Mouse (Mus musculus) neural tube, embryonic 14.5 days (tissue): ENCODE results near the gene Sars2. TPM values are rescaled to one million over a fixed set of nuclear protein-coding genes. Genes with fewer than 3 reads are reported as not detected.

Experiments
- ATAC-seq: fragments of 200-750 bp; cut with Nextera tagmentation; 2 replicates; pipeline ENCODE4 v1.8.0; 2017; ENCODE audit warnings: low read depth, mild to moderate bottlenecking, moderate TSS enrichment, moderate library complexity
- H3K27ac ChIP-seq: fragments of 300-500 bp; sonication (generic); 2 replicates; pipeline ENCODE4 v1.5.1; 2014; ENCODE audit warnings: low read depth, mild to moderate bottlenecking, control low read depth, low read length, moderate library complexity, mixed read lengths
- H3K27me3 ChIP-seq: fragments of 300-500 bp; sonication (generic); 2 replicates; pipeline ENCODE4 v1.6.1; 2014; ENCODE audit warnings: low read length; ENCODE audit not compliant: control insufficient read depth, insufficient read depth
- H3K36me3 ChIP-seq: fragments of 300-500 bp; sonication (generic); 2 replicates; pipeline ENCODE4 v1.6.1; 2014; ENCODE audit warnings: low read length, mixed read lengths; ENCODE audit not compliant: control insufficient read depth, insufficient read depth
- H3K4me1 ChIP-seq: fragments of 300-500 bp; sonication (generic); 2 replicates; pipeline ENCODE4 v1.6.1; 2014; ENCODE audit warnings: low read length; ENCODE audit not compliant: control insufficient read depth, insufficient read depth
- H3K4me2 ChIP-seq: fragments of 300-500 bp; sonication (generic); 2 replicates; pipeline ENCODE4 v1.6.1; 2014; ENCODE audit warnings: mild to moderate bottlenecking, low read depth, low read length, control low read depth
- H3K4me3 ChIP-seq: fragments of 300-500 bp; sonication (generic); 2 replicates; pipeline ENCODE4 v1.5.1; 2014; ENCODE audit warnings: low read depth, low read length, control low read depth, mixed read lengths
- H3K9ac ChIP-seq: fragments of 300-500 bp; sonication (generic); replicated peaks from 2 replicates; pipeline ENCODE4 v1.6.1; 2014; ENCODE audit warnings: low read depth, mild to moderate bottlenecking, control low read depth, low read length, mixed read lengths
- H3K9me3 ChIP-seq: fragments of 300-500 bp; sonication (generic); 2 replicates; pipeline ENCODE4 v1.6.1; 2016; ENCODE audit warnings: low read length; ENCODE audit not compliant: control insufficient read depth
- WGBS: fragments of 180-500 bp; shearing (Covaris S2); extraction: QIAGEN DNeasy Blood & Tissue Kit; methylation state at CpG from one replicate; pipeline ENCODE4 v1.1.7; 2014; 5-methylcytosine and 5-hydroxymethylcytosine counted together
- polyA plus RNA-seq: library from polyadenylated mRNA; unstranded; fragments of >200 nt; fragmentation: Nextera tagmentation; extraction: Ambion mirVana; gene quantifications from 2 replicates; pipeline ENCODE4 v1.2.1, GENCODE M21; 2014

Sars2 gene
- polyA plus RNA-seq, 1 experiment from 2014 or later = 19.3 TPM

GRCm38 (mm10) chr7:28739829-28740228 lies 2.0 kb upstream of the Sars2 start:
- Histone ChIP-seq H3K4me2 (no peak overlapping the region), H3K9ac (no peak overlapping the region), H3K27ac (no peak overlapping the region), H3K27me3 (no peaks in the 10 kb centered on the region), H3K36me3 (no peaks in the 10 kb centered on the region), H3K4me3 (no peak overlapping the region), H3K9me3 (no peaks in the 10 kb centered on the region), H3K4me1 (0 out of 2 replicates have a peak, but pooled peaks cover 10% of the 10 kb centered on the region)
- 95% methylated on average over 21 of the region's 21 CpGs for WGBS
- no peak for ATAC-seq

GRCm38 (mm10) chr7:28740949-28741348 lies 843 bp upstream of the Sars2 start:
- H3K36me3 ChIP-seq = no peaks in the 10 kb centered on the region
- no peak overlapping the region for H3K27ac ChIP-seq
- H3K27me3 ChIP-seq = no peaks in the 10 kb centered on the region
- H3K9me3 ChIP-seq = no peaks in the 10 kb centered on the region
- ATAC-seq = no peak
- 0 out of 2 replicates have a peak, but pooled peaks cover 10% of the 10 kb centered on the region for H3K4me1 ChIP-seq
- peak overlapping the region; percentile 58 for H3K9ac ChIP-seq
- peak overlapping the region; percentile 63 for H3K4me2 ChIP-seq
- WGBS = 47% methylated on average over 9 of the region's 9 CpGs
- peak overlapping the region; percentile 53 for H3K4me3 ChIP-seq

GRCm38 (mm10) chr7:28741368-28741708 lies 454 bp upstream of the Sars2 start:
- Histone ChIP-seq H3K36me3 (no peaks in the 10 kb centered on the region), H3K4me2 (peak overlapping the region; percentile 63), H3K27ac (0 out of 2 replicates have a peak overlapping the region, but pooled peaks have one; percentile 52), H3K9me3 (no peaks in the 10 kb centered on the region), H3K27me3 (no peaks in the 10 kb centered on the region), H3K4me1 (0 out of 2 replicates have a peak, but pooled peaks cover 10% of the 10 kb centered on the region), H3K9ac (peak overlapping the region; percentile 58), H3K4me3 (peak overlapping the region; percentile 53)
- 1% methylated on average over 13 of the region's 13 CpGs for WGBS
- peak; percentile 26 for ATAC-seq

GRCm38 (mm10) chr7:28749935-28750334 lies 8.1 kb downstream of the Sars2 start:
- Histone ChIP-seq H3K9me3 (no peaks in the 10 kb centered on the region), H3K9ac (no peak overlapping the region), H3K4me1 (no peaks in the 10 kb centered on the region), H3K4me3 (no peak overlapping the region), H3K4me2 (no peak overlapping the region), H3K36me3 (peaks cover 12% of the 10 kb centered on the region; the same call in 1 of the 2 replicates), H3K27me3 (no peaks in the 10 kb centered on the region), H3K27ac (no peak overlapping the region)
- ATAC-seq = no peak
- 93% methylated on average over 7 of the region's 7 CpGs for WGBS

GRCm38 (mm10) chr7:28756079-28756478 lies 14.3 kb downstream of the Sars2 start, which contains the start of gene Ccer2:
Ccer2 (plus strand) TSS chr7:28756174.
- H3K4me2 ChIP-seq = peak within 1 kb of the TSS; percentile 33
- WGBS = 2% methylated on average over 16 of the region's 17 CpGs
- 0 out of 2 replicates have a peak, but pooled peaks cover 3% of the 10 kb centered on the region for H3K4me1 ChIP-seq
- ATAC-seq = 0 out of 2 replicates have a peak, but pooled peaks have one; percentile 10
- 0 out of 2 replicates have a peak within 1 kb of the TSS, but pooled peaks have one; percentile 21 for H3K9ac ChIP-seq
- H3K36me3 ChIP-seq = peaks cover 20% of the 10 kb centered on the region
- no peaks in the 10 kb centered on the region for H3K9me3 ChIP-seq
- H3K4me3 ChIP-seq = no peak within 1 kb of the TSS
- H3K27ac ChIP-seq = no peak within 1 kb of the TSS
- peaks cover 2% of the 10 kb centered on the region; the same call in 1 of the 2 replicates for H3K27me3 ChIP-seq

GRCm38 (mm10) chr7:28758623-28759022 lies 16.8 kb downstream of the Sars2 start:
- ATAC-seq = no peak
- Histone ChIP-seq H3K27ac (no peak overlapping the region), H3K27me3 (peaks cover 2% of the 10 kb centered on the region; the same call in 1 of the 2 replicates), H3K36me3 (peaks cover 21% of the 10 kb centered on the region), H3K4me1 (0 out of 2 replicates have a peak, but pooled peaks cover 3% of the 10 kb centered on the region), H3K9ac (no peak overlapping the region), H3K4me3 (no peak overlapping the region), H3K4me2 (no peak overlapping the region), H3K9me3 (no peaks in the 10 kb centered on the region)
- WGBS = 82% methylated on average over 13 of the region's 13 CpGs

GRCm38 (mm10) chr7:28761907-28762306 lies 20.1 kb downstream of the Sars2 start:
- Histone ChIP-seq H3K4me2 (no peak overlapping the region), H3K9me3 (no peaks in the 10 kb centered on the region), H3K27ac (no peak overlapping the region), H3K4me3 (no peak overlapping the region), H3K27me3 (no peaks in the 10 kb centered on the region), H3K4me1 (peaks cover 5% of the 10 kb centered on the region), H3K36me3 (peaks cover 21% of the 10 kb centered on the region), H3K9ac (no peak overlapping the region)
- 98% methylated on average over 9 of the region's 9 CpGs for WGBS
- ATAC-seq = no peak

GRCm38 (mm10) chr7:28765211-28765610 lies 23.4 kb downstream of the Sars2 start:
- WGBS = 91% methylated on average over 6 of the region's 6 CpGs
- peak overlapping the region; percentile 47 for H3K4me2 ChIP-seq
- no peak overlapping the region for H3K27ac ChIP-seq
- H3K4me3 ChIP-seq = peak overlapping the region; percentile 58; the same call in 1 of the 2 replicates
- H3K27me3 ChIP-seq = no peaks in the 10 kb centered on the region
- H3K4me1 ChIP-seq = peaks cover 14% of the 10 kb centered on the region
- ATAC-seq = no peak
- no peak overlapping the region for H3K9ac ChIP-seq
- peaks cover 8% of the 10 kb centered on the region for H3K36me3 ChIP-seq
- no peaks in the 10 kb centered on the region for H3K9me3 ChIP-seq

GRCm38 (mm10) chr7:28766173-28766879 lies 24.5 kb downstream of the Sars2 start, which contains the start of gene Sirt2:
Sirt2 (plus strand) TSS chr7:28766735.
- under 1% methylated on average over 45 of the region's 45 CpGs for WGBS
- Histone ChIP-seq H3K9ac (peak within 1 kb of the TSS; percentile 77), H3K27me3 (no peaks in the 10 kb centered on the region), H3K4me2 (peak within 1 kb of the TSS; percentile 71), H3K36me3 (peaks cover 3% of the 10 kb centered on the region; the same call in 1 of the 2 replicates), H3K27ac (no peak within 1 kb of the TSS), H3K4me1 (peaks cover 14% of the 10 kb centered on the region), H3K9me3 (no peaks in the 10 kb centered on the region), H3K4me3 (peak within 1 kb of the TSS; percentile 58)
- ATAC-seq = peak; percentile 98
